Mouse (Mus musculus) testis, postnatal 14 days (tissue): ENCODE measurements around the gene Tent5a.

Experiments
- DNase-seq: peaks from one replicate; pipeline ENCODE4 v3.0.0; 2021; ENCODE audit warnings: low spot score

The Tent5a gene

GRCm38 (mm10) chr9:85312473-85312872 lies 14.7 kb downstream of the Tent5a start, which contains the start of gene Gm11114:
TSS of gene Gm11114 (plus strand) at chr9:85312773.
- DNase-seq, result no peak

DNA sequence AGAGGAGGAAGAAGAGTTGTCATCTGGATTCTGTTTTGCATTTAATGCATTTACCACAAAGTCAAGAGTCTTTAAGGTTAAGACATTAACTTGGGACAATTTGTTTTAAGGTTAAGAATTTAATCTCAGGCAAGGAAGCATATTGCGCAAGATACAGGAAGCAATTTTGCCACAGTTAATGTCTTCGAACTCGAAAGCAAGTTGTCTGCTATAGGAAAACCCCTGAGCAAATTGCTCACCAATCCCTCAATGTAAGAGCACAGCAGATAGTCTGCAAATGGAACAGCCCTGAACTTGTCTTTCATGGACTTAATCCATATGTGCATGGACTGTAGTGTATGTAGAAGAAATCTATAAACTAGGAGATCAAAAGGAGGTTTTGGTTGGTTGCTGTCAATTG lies 23.8 kb downstream of the Tent5a start:
- DNase-seq, result no peak

DNA sequence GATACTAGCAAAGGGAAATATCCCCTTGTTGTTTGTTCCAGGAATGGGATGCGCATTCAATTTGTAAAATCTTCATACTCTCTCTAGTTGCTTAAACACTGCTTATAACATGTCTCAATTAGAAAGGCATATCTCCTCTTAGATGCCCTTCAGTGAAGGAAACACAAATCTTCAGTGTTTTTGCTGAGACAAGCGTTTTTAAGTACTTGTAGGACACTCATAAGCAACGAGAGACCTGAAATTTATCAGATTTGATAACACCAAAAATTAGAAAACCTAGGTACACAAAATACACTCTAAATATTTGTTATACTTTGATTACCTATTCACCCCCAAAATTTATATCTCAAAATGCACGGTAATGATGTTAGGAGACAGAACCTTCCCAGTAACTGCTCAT lies 24.3 kb downstream of the Tent5a start:
- DNase-seq, result no peak

- no peak for DNase-seq
Measured at GRCm38 (mm10) chr9:85274114-85274513, 53.0 kb downstream of the Tent5a start.
